Mouse (Mus musculus) frontal cortex, postnatal 10 days (tissue): ENCODE measurements around the gene Inf2.

ENCODE experiments used
- DNase-seq, 2 experiments: peaks; one replicate each; pipeline ENCODE4 v3.0.0; 2022; ENCODE audit warnings: low spot score in 2 of 2, mixed read lengths in 1 of 2

Gene Inf2

GRCm38 (mm10) chr12:112625700-112626099 is 37.1 kb downstream of the Inf2 start:
- DNase-seq: no peak

- no peak for DNase-seq
Measured at GRCm38 (mm10) chr12:112626455-112626854, 37.9 kb downstream of the Inf2 start.

- no peak for DNase-seq
Measured at GRCm38 (mm10) chr12:112627097-112627881, 38.7 kb downstream of the Inf2 start.

- no peak for DNase-seq
Measured at GRCm38 (mm10) chr12:112628197-112628596, 39.6 kb downstream of the Inf2 start.

GRCm38 (mm10) chr12:112628928-112629721 is 40.5 kb downstream of the Inf2 start:
- no peak for DNase-seq

- DNase-seq: no peak
Measured at GRCm38 (mm10) chr12:112630029-112630428, 41.4 kb downstream of the Inf2 start.

GRCm38 (mm10) chr12:112630796-112631195 is 42.2 kb downstream of the Inf2 start:
- no peak for DNase-seq

GRCm38 (mm10) chr12:112631472-112631871 is 42.9 kb downstream of the Inf2 start:
- no peak for DNase-seq

GRCm38 (mm10) chr12:112632084-112632777 is 43.6 kb downstream of the Inf2 start:
- DNase-seq: no peak

- DNase-seq: no peak
Measured at GRCm38 (mm10) chr12:112632907-112633306, 44.3 kb downstream of the Inf2 start.

- no peak for DNase-seq
Measured at GRCm38 (mm10) chr12:112633686-112634085, 45.1 kb downstream of the Inf2 start.

- DNase-seq: no peak
Measured at GRCm38 (mm10) chr12:112639526-112639925, 50.9 kb downstream of the Inf2 start.

GRCm38 (mm10) chr12:112643126-112643525 is 54.5 kb downstream of the Inf2 start:
- DNase-seq: no peak

- DNase-seq: peak; percentile 96 to 98
Measured at GRCm38 (mm10) chr12:112644180-112644854, 55.7 kb downstream of the Inf2 start, which contains the start of gene Siva1. Gene Siva1, plus strand, starts transcription at chr12:112644679.

GRCm38 (mm10) chr12:112644855-112645506 is 56.4 kb downstream of the Inf2 start:
- DNase-seq: no peak

GRCm38 (mm10) chr12:112646139-112646538 is 57.6 kb downstream of the Inf2 start:
- no peak for DNase-seq

- DNase-seq: no peak
Measured at GRCm38 (mm10) chr12:112648081-112648480, 59.5 kb downstream of the Inf2 start.

GRCm38 (mm10) chr12:112651778-112652439 is 63.3 kb downstream of the Inf2 start:
- no peak for DNase-seq

GRCm38 (mm10) chr12:112653157-112653824 is 64.7 kb downstream of the Inf2 start:
- peak in 1 of 2 experiments; percentile 81 for DNase-seq

- DNase-seq: no peak
Measured at GRCm38 (mm10) chr12:112654076-112654475, 65.5 kb downstream of the Inf2 start.
